Mouse (Mus musculus): ENCODE results near the gene Gm9602.

The Gm9602 gene

DNA sequence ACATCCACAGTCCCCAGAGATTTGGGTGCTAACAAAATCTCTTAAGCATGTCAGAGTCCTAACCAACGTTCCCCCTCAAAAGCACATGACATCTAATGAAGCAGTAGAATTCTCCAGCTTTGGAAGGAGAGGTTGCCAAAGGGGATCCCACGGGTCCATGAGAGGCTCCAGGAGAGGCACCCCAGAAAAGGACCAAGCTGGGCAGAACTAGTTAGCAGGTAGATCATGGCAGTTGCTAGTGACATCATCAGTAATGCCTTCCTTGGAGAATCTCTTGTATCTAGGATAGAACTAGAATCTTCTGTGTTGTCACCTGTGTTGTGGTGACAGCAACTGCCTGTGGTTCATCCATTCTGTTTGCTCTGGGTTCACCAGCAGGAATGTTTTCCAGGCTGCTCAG is at the start of gene Gm9602:
TSS of gene Gm9602 (plus strand) at position 301 of the 400 bp plus-strand sequence.
- 75% methylated on average over 1 of the region's 2 CpGs for WGBS

DNA sequence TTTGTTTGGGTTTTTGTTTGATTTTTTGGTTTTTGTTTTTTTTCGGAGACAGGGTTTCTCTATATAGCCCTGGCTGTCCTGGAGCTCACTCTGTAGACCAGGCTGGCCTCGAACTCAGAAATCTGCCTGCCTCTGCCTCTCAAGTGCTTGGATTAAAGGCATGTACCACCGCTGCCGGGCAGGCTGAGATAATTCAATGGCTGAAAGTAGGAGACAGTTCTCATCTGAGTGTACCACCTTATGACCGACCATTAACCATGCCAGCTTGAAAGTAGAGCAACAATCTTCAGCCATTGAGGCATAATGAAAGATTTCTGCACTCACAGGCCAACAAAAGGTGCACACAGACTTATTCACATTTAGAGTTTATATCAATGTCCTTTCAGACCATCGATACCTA is 30.3 kb downstream of the Gm9602 start:
- 84% methylated on average over 6 of the region's 6 CpGs for WGBS

DNA sequence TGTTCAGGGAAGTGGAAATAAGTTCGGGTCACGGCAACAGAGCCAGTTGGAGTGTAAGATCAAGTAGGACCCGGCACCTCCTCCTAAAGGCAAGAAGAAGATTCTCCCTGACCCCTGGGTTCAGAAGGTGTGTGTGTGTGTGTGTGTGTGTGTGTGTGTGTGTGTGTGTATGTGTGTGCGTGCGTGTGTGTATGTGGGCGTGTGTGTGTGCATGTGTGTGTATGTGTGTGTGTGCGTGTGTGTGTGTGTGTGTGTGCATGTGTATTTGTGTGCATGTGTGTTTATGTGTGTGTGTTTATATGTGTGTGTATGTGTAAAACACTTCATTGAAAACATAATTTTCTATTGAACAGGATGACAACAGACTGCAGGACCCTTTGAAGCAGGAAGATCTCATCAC is 45.8 kb downstream of the Gm9602 start:
- 85% methylated on average over 4 of the region's 7 CpGs for WGBS

Data from cerebral cortex, adult 2 months (tissue).